Mouse (Mus musculus): Measurements from ENCODE around the gene Srpk2.
"Not testable (repeated sequence)": the region's sequence is repeated elsewhere in the genome, so short reads cannot be mapped to it uniquely, and the experiment has no call there.

The Srpk2 gene

GRCm38 (mm10) chr5:23568188-23568587, 116.2 kb downstream of the Srpk2 start:
- DNase-seq (ENCODE audit: low read depth, low spot score) = no peak

- DNase-seq (ENCODE audit: low read depth, low spot score) = no peak
These were observed 118.0 kb downstream of the Srpk2 start for GRCm38 (mm10) chr5:23566382-23566781.

- no peak for DNase-seq (ENCODE audit: low read depth, low spot score)
These were observed 121.9 kb downstream of the Srpk2 start for GRCm38 (mm10) chr5:23562278-23563060.

- no peak for DNase-seq (ENCODE audit: low read depth, low spot score)
These were observed 123.2 kb downstream of the Srpk2 start for GRCm38 (mm10) chr5:23561227-23561626.

GRCm38 (mm10) chr5:23560171-23560570, 124.2 kb downstream of the Srpk2 start:
- no peak for DNase-seq (ENCODE audit: low read depth, low spot score)

GRCm38 (mm10) chr5:23556007-23556770, 128.2 kb downstream of the Srpk2 start:
- no peak for DNase-seq (ENCODE audit: low read depth, low spot score)

- DNase-seq (ENCODE audit: low read depth, low spot score) = not testable (repeated sequence)
These were observed 131.1 kb downstream of the Srpk2 start for GRCm38 (mm10) chr5:23553338-23553737.

- no peak for DNase-seq (ENCODE audit: low read depth, low spot score)
These were observed 132.7 kb downstream of the Srpk2 start for GRCm38 (mm10) chr5:23551687-23552086.

- no peak for DNase-seq (ENCODE audit: low read depth, low spot score)
These were observed 148.7 kb downstream of the Srpk2 start for GRCm38 (mm10) chr5:23535692-23536091.

- no peak for DNase-seq (ENCODE audit: low read depth, low spot score)
These were observed 152.8 kb downstream of the Srpk2 start for GRCm38 (mm10) chr5:23531541-23532096.

- no peak for DNase-seq (ENCODE audit: low read depth, low spot score)
These were observed 153.3 kb downstream of the Srpk2 start for GRCm38 (mm10) chr5:23531100-23531499.

- no peak for DNase-seq (ENCODE audit: low read depth, low spot score)
These were observed 159.8 kb downstream of the Srpk2 start for GRCm38 (mm10) chr5:23524621-23525020.

- DNase-seq (ENCODE audit: low read depth, low spot score) = no peak
These were observed 160.5 kb downstream of the Srpk2 start for GRCm38 (mm10) chr5:23523936-23524335.

GRCm38 (mm10) chr5:23521645-23522044, 162.8 kb downstream of the Srpk2 start:
- DNase-seq (ENCODE audit: low read depth, low spot score) = no peak

- no peak for DNase-seq (ENCODE audit: low read depth, low spot score)
These were observed 164.7 kb downstream of the Srpk2 start for GRCm38 (mm10) chr5:23519679-23520078.

GRCm38 (mm10) chr5:23518673-23519072, 165.7 kb downstream of the Srpk2 start:
- peak; percentile 23 for DNase-seq (ENCODE audit: low read depth, low spot score)

GRCm38 (mm10) chr5:23517839-23518238, 166.6 kb downstream of the Srpk2 start:
- no peak for DNase-seq (ENCODE audit: low read depth, low spot score)

GRCm38 (mm10) chr5:23516962-23517361, 167.5 kb downstream of the Srpk2 start:
- no peak for DNase-seq (ENCODE audit: low read depth, low spot score)

GRCm38 (mm10) chr5:23515038-23515437, 169.4 kb downstream of the Srpk2 start:
- DNase-seq (ENCODE audit: low read depth, low spot score) = no peak

- DNase-seq (ENCODE audit: low read depth, low spot score) = no peak
These were observed 170.9 kb downstream of the Srpk2 start for GRCm38 (mm10) chr5:23513468-23513867.

GRCm38 (mm10) chr5:23512556-23512955, 171.9 kb downstream of the Srpk2 start:
- no peak for DNase-seq (ENCODE audit: low read depth, low spot score)

- no peak for DNase-seq (ENCODE audit: low read depth, low spot score)
These were observed 173.0 kb downstream of the Srpk2 start for GRCm38 (mm10) chr5:23511456-23511855.

- no peak for DNase-seq (ENCODE audit: low read depth, low spot score)
These were observed 175.8 kb downstream of the Srpk2 start for GRCm38 (mm10) chr5:23508630-23509029.

Measured in mesoderm, embryonic 11.5 days (tissue).